Mouse (Mus musculus) lung, embryonic 14.5 days (tissue): ENCODE measurements around the gene Zfp354c. TPM values are rescaled to one million over a fixed set of nuclear protein-coding genes. Genes with fewer than 3 reads are reported as not detected.
A peak's percentile ranks its signal among the peaks of the same experiment; 100 is the strongest.

Experiments
- ATAC-seq: fragments of 200-750 bp; cut with Nextera tagmentation; 2 replicates; pipeline ENCODE4 v1.8.0; 2017; ENCODE audit warnings: mild to moderate bottlenecking, moderate TSS enrichment, moderate library complexity; ENCODE audit not compliant: insufficient read depth
- DNase-seq: peaks from one replicate; pipeline ENCODE4 v3.0.0-alpha.2; 2015
- H3K27ac ChIP-seq: fragments of 300-500 bp; sonication (generic); 2 replicates; pipeline ENCODE4 v1.5.1; 2014; ENCODE audit warnings: low read depth, mild to moderate bottlenecking, moderate library complexity
- H3K27me3 ChIP-seq: fragments of 300-500 bp; sonication (generic); 2 replicates; pipeline ENCODE4 v1.6.1; 2014; ENCODE audit warnings: low read length, control low read depth; ENCODE audit not compliant: insufficient read depth
- H3K36me3 ChIP-seq: fragments of 300-500 bp; sonication (generic); 2 replicates; pipeline ENCODE4 v1.6.1; 2014; ENCODE audit warnings: control low read depth; ENCODE audit not compliant: insufficient read depth
- H3K4me1 ChIP-seq: fragments of 300-500 bp; sonication (generic); 2 replicates; pipeline ENCODE4 v1.6.1; 2014; ENCODE audit warnings: antibody characterized with exemption, control low read depth; ENCODE audit not compliant: insufficient read depth
- H3K4me2 ChIP-seq: fragments of 300-500 bp; sonication (generic); 2 replicates; pipeline ENCODE4 v1.6.1; 2014; ENCODE audit warnings: mild to moderate bottlenecking
- H3K4me3 ChIP-seq: fragments of 300-500 bp; sonication (generic); 2 replicates; pipeline ENCODE4 v1.5.1; 2014; ENCODE audit warnings: low read depth, low read length
- H3K9ac ChIP-seq: fragments of 300-500 bp; sonication (generic); 2 replicates; pipeline ENCODE4 v1.6.1; 2014
- H3K9me3 ChIP-seq: fragments of 300-500 bp; sonication (generic); 2 replicates; pipeline ENCODE4 v1.6.1; 2016; ENCODE audit warnings: low read depth, low read length, control low read depth
- CTCF ChIP-seq: IDR thresholded peaks from 2 replicates; pipeline ENCODE4 v1.5.1; 2016; ENCODE audit warnings: antibody characterized with exemption, low read depth
- WGBS: fragments of 180-500 bp; shearing (Covaris S2); extraction: QIAGEN DNeasy Blood & Tissue Kit; methylation state at CpG from one replicate; pipeline ENCODE4 v1.1.7; 2014; 5-methylcytosine and 5-hydroxymethylcytosine counted together
- polyA plus RNA-seq: library from polyadenylated mRNA; unstranded; fragments of >200 nt; fragmentation: Nextera tagmentation; extraction: Ambion mirVana; gene quantifications from 2 replicates; pipeline ENCODE4 v1.2.1, GENCODE M21; 2014

The Zfp354c gene
- polyA plus RNA-seq, 1 experiment from 2014 or later, result 34.1 TPM

DNA sequence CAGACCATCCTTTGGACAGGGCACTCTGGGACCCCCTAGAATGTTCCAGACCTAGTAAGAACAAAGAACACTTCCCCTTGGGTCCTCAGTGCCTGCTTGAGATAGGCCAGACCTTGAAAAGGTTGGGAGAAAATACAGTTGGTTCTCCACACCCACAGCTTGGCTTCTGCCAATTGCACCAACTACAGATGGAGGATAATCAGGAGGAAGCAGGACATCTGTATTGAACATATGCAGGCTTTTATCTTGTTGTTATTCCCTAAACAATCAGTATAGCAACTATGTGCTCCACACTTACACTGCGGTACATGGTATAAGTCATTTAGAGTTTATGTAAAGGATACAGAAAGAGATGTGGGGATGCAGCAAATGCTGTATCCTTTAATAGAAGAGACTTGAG, 56.5 kb downstream of the Zfp354c start:
- TF ChIP-seq CTCF, result no peak
- Histone ChIP-seq H3K27ac (no peak overlapping the region), H3K9me3 (no peaks in the 10 kb centered on the region), H3K9ac (no peak overlapping the region), H3K27me3 (no peaks in the 10 kb centered on the region), H3K4me3 (no peak overlapping the region), H3K36me3 (no peaks in the 10 kb centered on the region), H3K4me1 (no peaks in the 10 kb centered on the region), H3K4me2 (no peak overlapping the region)
- WGBS, result 94% methylated on average over 1 of the region's 1 CpGs
- DNase-seq, result no peak
- ATAC-seq, result no peak

- peak; percentile 94 for TF ChIP-seq CTCF
- no peaks in the 10 kb centered on the region for H3K4me1 ChIP-seq
- no peaks in the 10 kb centered on the region for H3K27me3 ChIP-seq
- H3K4me2 ChIP-seq, result peak overlapping the region; percentile 56
- H3K9me3 ChIP-seq, result no peaks in the 10 kb centered on the region
- ATAC-seq, result peak; percentile 94
- peak; percentile 97 for DNase-seq
- H3K36me3 ChIP-seq, result no peaks in the 10 kb centered on the region
- WGBS, result 9% methylated on average over 14 of the region's 14 CpGs
- H3K4me3 ChIP-seq, result peak overlapping the region; percentile 23
- H3K27ac ChIP-seq, result no peak overlapping the region; the same call in 1 of the 2 replicates
- no peak overlapping the region for H3K9ac ChIP-seq
Measured at GRCm38 (mm10) chr11:50768995-50769749, 58.4 kb downstream of the Zfp354c start.

- no peak for ATAC-seq
- no peak overlapping the region for H3K9ac ChIP-seq
Measured at GRCm38 (mm10) chr11:50767039-50767438, 60.5 kb downstream of the Zfp354c start.

GRCm38 (mm10) chr11:50766461-50766860, 61.1 kb downstream of the Zfp354c start:
- no peak for TF ChIP-seq CTCF
- Histone ChIP-seq H3K9ac (no peak overlapping the region), H3K4me1 (no peaks in the 10 kb centered on the region), H3K4me2 (no peak overlapping the region), H3K36me3 (no peaks in the 10 kb centered on the region), H3K27me3 (no peaks in the 10 kb centered on the region), H3K9me3 (no peaks in the 10 kb centered on the region), H3K4me3 (no peak overlapping the region), H3K27ac (no peak overlapping the region)
- DNase-seq, result no peak
- WGBS, result 72% methylated on average over 7 of the region's 7 CpGs
- ATAC-seq, result no peak

More at GRCm38 (mm10) chr11:50767039-50767438, 60.5 kb downstream of the Zfp354c start:
- Histone ChIP-seq H3K4me1 (no peaks in the 10 kb centered on the region), H3K9me3 (no peaks in the 10 kb centered on the region), H3K27ac (no peak overlapping the region), H3K4me3 (no peak overlapping the region), H3K27me3 (no peaks in the 10 kb centered on the region), H3K36me3 (no peaks in the 10 kb centered on the region), H3K4me2 (no peak overlapping the region)
- 29% methylated on average over 4 of the region's 4 CpGs for WGBS
- peak; percentile 56 for TF ChIP-seq CTCF
- peak; percentile 49 for DNase-seq

Other genes starting within 250 kb of the Zfp354c start
- gene Adamts2, start 225.6 kb downstream of the Zfp354c start, polyA plus RNA-seq, result 9.5 and 10.9 TPM in 2 replicates
- 0.32 and 0.35 TPM in 2 replicates for gene Zfp879, start 13.8 kb upstream of the Zfp354c start, polyA plus RNA-seq
- not detected in 2 replicates for gene Grm6, start 23.0 kb upstream of the Zfp354c start, polyA plus RNA-seq
- 8.2 and 8.9 TPM in 2 replicates for gene Zfp454, start 59.9 kb upstream of the Zfp354c start, polyA plus RNA-seq
- 13.1 and 14.7 TPM in 2 replicates for gene Zfp2, start 88.4 kb upstream of the Zfp354c start, polyA plus RNA-seq
- gene Zfp354b, start 103.9 kb upstream of the Zfp354c start, polyA plus RNA-seq, result 1.1 and 1.4 TPM in 2 replicates
- gene 4933414I15Rik, start 116.0 kb upstream of the Zfp354c start, polyA plus RNA-seq, result not detected in 2 replicates
- gene Prop1, start 126.0 kb upstream of the Zfp354c start, polyA plus RNA-seq, result not detected in 2 replicates
- gene Olfr1378, start 138.8 kb upstream of the Zfp354c start, polyA plus RNA-seq, result not detected in 2 replicates
- not detected in 2 replicates for gene Olfr1377, start 154.2 kb upstream of the Zfp354c start, polyA plus RNA-seq
- gene Olfr51, start 175.9 kb upstream of the Zfp354c start, polyA plus RNA-seq, result not detected in 2 replicates
- not detected in 2 replicates for gene Olfr54, start 186.5 kb upstream of the Zfp354c start, polyA plus RNA-seq
- not detected in 2 replicates for gene Olfr1375, start 220.4 kb upstream of the Zfp354c start, polyA plus RNA-seq
- 7.8 and 8.4 TPM in 2 replicates for gene Zfp354a, start 231.5 kb upstream of the Zfp354c start, polyA plus RNA-seq